Comparison of ENCODE assay signal across 9 mouse cellular contexts in genomic region chr2:62630446-62630845, GRCm38 (mm10). TPM values are rescaled to one million over a fixed set of nuclear protein-coding genes. Genes with fewer than 3 reads are reported as not detected.
A peak's percentile ranks its signal among the peaks of the same experiment; 100 is the strongest.
DNase-seq lines count a peak whose midpoint lies in the region; ATAC-seq and TF ChIP-seq lines count a peak whose summit lies in the region.
"Had no signal": no experiment of that assay in that cellular context is flagged by ENCODE, and none has a peak within 500 bp of the region (broad histone marks: within the 10 kb centered on the region; RNA-seq: fewer than 3 reads in every experiment).

No protein-coding gene starts in this region.

- H3K9me3 ChIP-seq in intestine, postnatal 0 days (ENCODE audit: control insufficient read depth) = no peaks in the 10 kb centered on the region
- H3K9me3 ChIP-seq in intestine, embryonic 15.5 days = no peaks in the 10 kb centered on the region
- H3K9me3 ChIP-seq: embryonic facial prominence, embryonic 12.5 days had no signal

- no peak overlapping the region for H3K4me2 ChIP-seq in intestine, postnatal 0 days (replicated peaks; ENCODE audit: low read depth)
- H3K4me2 ChIP-seq in intestine, embryonic 15.5 days (replicated peaks) = no peak overlapping the region
- H3K4me2 ChIP-seq: embryonic facial prominence, embryonic 12.5 days had no signal

- peak; percentile 71 for TF ChIP-seq CTCF in intestine, postnatal 0 days (IDR thresholded peaks at IDR 0.05; ENCODE audit: low read depth)

- WGBS in intestine, postnatal 0 days = 24% methylated on average over 6 of the region's 6 CpGs
- 21% methylated on average over 6 of the region's 6 CpGs for WGBS in intestine, embryonic 15.5 days

- no peak overlapping the region for H3K4me3 ChIP-seq in intestine, postnatal 0 days (ENCODE audit: low read depth, low read length)
- no peak overlapping the region for H3K4me3 ChIP-seq in intestine, embryonic 15.5 days (replicated peaks)
- H3K4me3 ChIP-seq: embryonic facial prominence, embryonic 12.5 days had no signal

- H3K27ac ChIP-seq in intestine, postnatal 0 days (ENCODE audit: low read depth, low read length) = no peak overlapping the region
- H3K27ac ChIP-seq in intestine, embryonic 15.5 days = no peak overlapping the region
- H3K27ac ChIP-seq: embryonic facial prominence, embryonic 12.5 days had no signal

- peak; percentile 63 for DNase-seq in CD4-positive helper T cell, adult 2 months (ENCODE audit: low read depth, low spot score)
- peak; percentile 45 for DNase-seq in Muller cell, postnatal 12 days (ENCODE audit: inconsistent ontology term)
- DNase-seq in lung, postnatal 14 days = peak; percentile 24
- DNase-seq in testis, postnatal 10 days (ENCODE audit: low spot score) = no peak
- DNase-seq in layer of hippocampus, adult 9-11 months = no peak

- H3K9ac ChIP-seq in intestine, postnatal 0 days (ENCODE audit: low read depth, low read length) = no peak overlapping the region
- H3K9ac ChIP-seq in intestine, embryonic 15.5 days = no peak overlapping the region
- H3K9ac ChIP-seq: embryonic facial prominence, embryonic 12.5 days had no signal

- H3K27me3 ChIP-seq in intestine, postnatal 0 days (replicated peaks; ENCODE audit: control insufficient read depth, insufficient read depth, low read length) = no peaks in the 10 kb centered on the region
- no peaks in the 10 kb centered on the region for H3K27me3 ChIP-seq in intestine, embryonic 15.5 days (replicated peaks)
- H3K27me3 ChIP-seq: embryonic facial prominence, embryonic 12.5 days had no signal

- no peaks in the 10 kb centered on the region for H3K4me1 ChIP-seq in intestine, postnatal 0 days (replicated peaks; ENCODE audit: control insufficient read depth, insufficient read depth, low read length)
- H3K4me1 ChIP-seq in intestine, embryonic 15.5 days (replicated peaks) = no peaks in the 10 kb centered on the region
- H3K4me1 ChIP-seq: embryonic facial prominence, embryonic 12.5 days had no signal

- peaks cover 11% of the 10 kb centered on the region for H3K36me3 ChIP-seq in intestine, postnatal 0 days (ENCODE audit: control insufficient read depth, insufficient read depth)
- no peaks in the 10 kb centered on the region for H3K36me3 ChIP-seq in intestine, embryonic 15.5 days
- H3K36me3 ChIP-seq: embryonic facial prominence, embryonic 12.5 days had no signal

- peak; percentile 10; the same call in 1 of the 2 replicates for ATAC-seq in intestine, postnatal 0 days
- ATAC-seq in intestine, embryonic 15.5 days = no peak
- peak; percentile 80 to 91 for ATAC-seq in hematopoietic stem cell, adult 5-6 weeks (replicated peaks in 1 of 2; ENCODE audit: insufficient read depth in 1 of 2, low FRiP score in 2 of 2, low TSS enrichment in 1 of 2, low read depth in 1 of 2, poor library complexity in 2 of 2, severe bottlenecking in 2 of 2)

RNA-seq across cellular contexts. Expression of gene Ifih1, which starts 15.6 kb away (rescaled TPM):
- polyA plus RNA-seq in intestine, postnatal 0 days (2015; fragmentation: Nextera tagmentation; extraction: Ambion mirVana) = 14.1 and 14.5 TPM in 2 replicates
- polyA plus RNA-seq in intestine, embryonic 15.5 days (2015; fragmentation: Nextera tagmentation; extraction: Ambion mirVana) = 5.2 and 7.0 TPM in 2 replicates
- 41.0 and 42.6 TPM in 2 replicates for total RNA-seq in hematopoietic stem cell, adult 5-6 weeks (2017)

RNA-seq across cellular contexts. Expression of gene Gca, which starts 33.6 kb away (rescaled TPM):
- polyA plus RNA-seq in intestine, postnatal 0 days (2015; fragmentation: Nextera tagmentation; extraction: Ambion mirVana) = 3.9 and 5.0 TPM in 2 replicates
- polyA plus RNA-seq in intestine, embryonic 15.5 days (2015; fragmentation: Nextera tagmentation; extraction: Ambion mirVana) = 8.8 and 9.4 TPM in 2 replicates
- total RNA-seq in hematopoietic stem cell, adult 5-6 weeks (2017) = 7.3 and 22.6 TPM in 2 replicates

RNA-seq across cellular contexts. Expression of gene Fap, which starts 56.6 kb away (rescaled TPM):
- 2.8 and 3.6 TPM in 2 replicates for polyA plus RNA-seq in intestine, postnatal 0 days (2015; fragmentation: Nextera tagmentation; extraction: Ambion mirVana)
- 11.9 and 12.4 TPM in 2 replicates for polyA plus RNA-seq in intestine, embryonic 15.5 days (2015; fragmentation: Nextera tagmentation; extraction: Ambion mirVana)
- 2.2 and 13.9 TPM in 2 replicates for total RNA-seq in hematopoietic stem cell, adult 5-6 weeks (2017)

Comparison
In these comparisons a context has a peak if more than half of its experiments do, and no peak if none do; other contexts are left out.
1. DNase-seq: peak in CD4-positive helper T cell, adult 2 months (single experiment), Muller cell, postnatal 12 days (single experiment) and lung, postnatal 14 days (single experiment); none in testis, postnatal 10 days (single experiment) and layer of hippocampus, adult 9-11 months (single experiment).